Mouse (Mus musculus) CD4-positive, CD25-positive, alpha-beta regulatory T cell, adult 9 weeks (primary cell): ENCODE data around the gene Cgnl1. TPM values are rescaled to one million over a fixed set of nuclear protein-coding genes. Genes with fewer than 3 reads are reported as not detected.

ENCODE experiments used
- polyA plus RNA-seq: library from polyadenylated mRNA; unstranded; fragments of 100-300 nt; shearing (Covaris generic); gene quantifications from one replicate; pipeline ENCODE4 v1.2.1, GENCODE M21; 2017

Cgnl1 gene
- not detected for polyA plus RNA-seq

DNA sequence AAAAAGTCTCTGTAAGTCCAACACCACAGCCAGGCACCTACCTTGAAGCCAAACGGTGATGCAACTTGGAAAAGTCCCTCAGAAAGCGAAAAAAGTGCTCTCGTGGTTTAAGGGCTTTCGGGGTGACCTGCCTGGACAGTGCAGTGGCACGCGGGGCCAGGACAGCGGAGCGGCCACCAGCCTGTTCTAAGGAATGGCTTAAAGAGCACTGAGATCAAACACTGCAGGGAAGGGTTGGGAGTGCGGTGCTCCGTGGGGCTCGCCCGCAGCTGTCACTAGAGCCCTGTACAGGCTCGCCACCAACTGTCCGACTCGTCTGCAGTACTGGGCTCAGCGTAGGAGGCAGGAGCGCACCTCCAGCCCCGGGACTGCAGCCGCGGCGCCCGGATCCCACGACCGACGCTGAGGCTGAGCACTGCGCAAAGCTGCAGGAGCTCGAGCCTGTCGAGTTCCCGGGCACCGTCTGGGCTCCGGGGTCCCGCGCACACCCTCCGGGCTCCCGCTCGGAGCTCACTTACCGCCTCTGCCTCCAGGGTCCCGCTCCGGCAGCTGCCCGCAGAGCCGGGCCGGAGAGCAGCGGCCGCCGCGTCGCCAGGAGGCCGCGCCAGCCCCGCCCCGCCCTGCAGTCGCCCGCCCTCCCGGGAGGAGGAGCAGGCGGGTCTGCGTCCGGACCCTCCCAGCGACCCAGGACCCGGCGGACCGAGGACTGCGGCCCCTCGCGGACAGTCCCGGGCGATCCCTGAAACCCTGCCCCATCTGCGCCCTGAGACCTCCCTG, at the start of gene Cgnl1:
Gene Cgnl1 (minus strand): TSS at position 612 of the 777 bp plus-strand sequence.

GRCm38 (mm10) chr9:71591938-71592548, 179.4 kb downstream of the Cgnl1 start, which contains the start of gene Myzap:
Gene Myzap, minus strand, starts transcription at chr9:71592360.

Other genes with a start within 250 kb of the Cgnl1 start
- 1.4 TPM for gene Myzap, start 179.2 kb downstream of the Cgnl1 start, polyA plus RNA-seq